Mouse (Mus musculus): ENCODE measurements around the gene Actr5.
A peak's percentile ranks its signal among the peaks of the same experiment; 100 is the strongest.

The Actr5 gene

DNA sequence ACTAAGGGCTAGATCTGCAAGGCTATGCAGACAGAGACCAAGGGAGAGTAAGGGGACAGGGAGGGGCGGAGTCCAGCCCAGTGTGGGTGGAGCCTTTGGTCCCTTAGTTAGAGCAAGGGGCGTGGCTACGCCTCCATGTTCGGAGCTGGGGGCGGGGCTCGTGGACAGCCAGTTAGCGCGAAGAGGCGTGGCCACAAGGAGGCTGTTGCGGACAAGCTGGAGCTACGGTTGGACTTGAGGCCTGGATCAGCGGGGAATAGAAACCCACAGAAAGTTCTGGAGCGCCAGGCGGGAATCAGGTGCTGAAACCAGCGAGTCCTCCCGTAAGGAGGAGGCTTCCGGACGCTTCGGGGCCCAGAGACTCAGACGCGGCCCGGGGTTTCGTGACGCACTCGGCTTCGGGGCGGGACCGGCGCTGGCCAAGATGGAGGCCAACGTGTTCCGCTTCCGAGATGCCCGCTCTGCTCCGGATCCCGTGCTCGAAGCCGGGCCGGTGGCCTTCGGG, at the start of gene Actr5:
Actr5 (plus strand) TSS at position 171 of the 505 bp plus-strand sequence.
- DNase-seq (ENCODE audit: low read depth in 1 of 2, low spot score in 2 of 2), result peak; percentile 77 to 86

- DNase-seq (ENCODE audit: low read depth in 1 of 2, low spot score in 2 of 2), result no peak
These were observed 44.7 kb upstream of the Actr5 start for GRCm38 (mm10) chr2:158579979-158580378.

DNA sequence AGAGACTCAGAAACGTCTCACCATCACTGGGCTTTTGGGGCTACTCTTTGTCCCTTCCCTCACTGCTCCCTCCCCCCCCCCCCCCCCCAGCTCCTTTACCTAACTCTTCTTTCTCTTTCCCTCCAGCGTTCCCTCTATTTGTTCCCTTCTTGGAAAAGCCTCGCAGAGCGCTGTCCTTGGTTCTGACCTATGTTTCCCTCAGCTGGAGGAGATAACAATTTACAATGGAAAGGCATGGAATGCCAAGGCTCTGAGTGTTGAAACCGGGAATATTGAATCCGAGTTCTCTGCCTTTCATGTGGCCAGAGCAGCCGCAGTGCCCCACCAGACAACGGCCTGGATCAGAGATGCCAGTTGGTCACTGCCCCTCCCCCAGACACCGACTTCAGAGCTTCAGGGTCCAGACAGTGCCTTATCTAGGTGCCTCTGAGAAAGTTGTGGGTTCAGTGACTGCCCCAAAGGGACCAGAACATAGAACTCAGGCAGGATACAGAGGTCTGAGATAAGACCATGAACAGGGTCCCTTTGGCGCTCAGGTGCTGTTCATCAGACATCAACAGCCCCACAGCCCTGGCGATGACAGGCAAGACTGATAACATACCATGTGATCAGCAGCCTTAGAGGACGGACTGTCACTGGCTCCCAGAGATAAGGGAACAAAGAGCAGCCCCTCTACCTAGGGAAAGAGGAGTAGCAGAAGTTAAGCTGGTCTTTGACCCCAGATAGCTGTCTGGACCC, 39.9 kb upstream of the Actr5 start:
- DNase-seq (ENCODE audit: low read depth in 1 of 2, low spot score in 2 of 2), result no peak

- no peak for DNase-seq (ENCODE audit: low read depth in 1 of 2, low spot score in 2 of 2)
These were observed 36.0 kb upstream of the Actr5 start for GRCm38 (mm10) chr2:158588524-158589271.

- no peak for DNase-seq (ENCODE audit: low read depth in 1 of 2, low spot score in 2 of 2)
These were observed 34.2 kb upstream of the Actr5 start for GRCm38 (mm10) chr2:158590495-158590894.

DNA sequence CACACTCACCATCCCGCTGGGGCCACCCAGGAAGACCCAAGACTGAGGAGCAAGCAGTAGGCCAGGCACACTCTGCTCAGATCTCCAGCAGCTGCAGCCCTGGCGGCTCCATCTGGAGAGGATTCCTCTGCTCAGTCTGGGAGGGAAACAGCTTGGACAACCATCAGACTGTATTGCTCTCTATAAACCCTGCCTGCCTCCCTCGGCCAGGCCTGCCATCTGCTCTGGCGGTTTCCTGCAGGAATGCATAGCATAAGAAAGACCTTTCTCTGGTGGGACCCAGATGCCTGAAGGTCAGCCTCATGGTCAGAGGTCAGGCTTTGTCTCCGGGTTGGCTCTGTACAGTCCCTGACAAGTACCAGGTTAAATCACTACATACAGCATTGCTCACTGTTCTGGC, 33.4 kb upstream of the Actr5 start:
- DNase-seq (ENCODE audit: low read depth in 1 of 2, low spot score in 2 of 2), result no peak

DNA sequence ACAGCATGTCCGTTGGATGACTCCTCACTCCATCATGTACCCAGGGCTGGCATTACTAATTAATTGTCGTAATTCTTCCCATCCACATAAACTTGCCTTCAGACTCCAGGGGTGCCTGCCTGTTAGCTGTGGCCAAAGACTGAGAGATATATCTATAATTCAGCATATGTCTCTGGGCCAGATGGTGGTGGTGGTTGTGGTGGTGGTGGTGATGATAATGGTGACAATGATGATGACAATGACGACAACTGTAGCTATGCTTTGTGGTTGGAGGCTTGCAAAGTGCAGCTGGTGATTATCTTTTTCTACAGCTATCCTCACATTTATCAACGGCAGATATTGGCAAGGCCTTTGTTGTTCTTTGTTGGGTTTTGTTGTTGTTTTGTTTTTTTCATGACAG, 31.3 kb upstream of the Actr5 start:
- DNase-seq (ENCODE audit: low read depth in 1 of 2, low spot score in 2 of 2), result no peak

DNA sequence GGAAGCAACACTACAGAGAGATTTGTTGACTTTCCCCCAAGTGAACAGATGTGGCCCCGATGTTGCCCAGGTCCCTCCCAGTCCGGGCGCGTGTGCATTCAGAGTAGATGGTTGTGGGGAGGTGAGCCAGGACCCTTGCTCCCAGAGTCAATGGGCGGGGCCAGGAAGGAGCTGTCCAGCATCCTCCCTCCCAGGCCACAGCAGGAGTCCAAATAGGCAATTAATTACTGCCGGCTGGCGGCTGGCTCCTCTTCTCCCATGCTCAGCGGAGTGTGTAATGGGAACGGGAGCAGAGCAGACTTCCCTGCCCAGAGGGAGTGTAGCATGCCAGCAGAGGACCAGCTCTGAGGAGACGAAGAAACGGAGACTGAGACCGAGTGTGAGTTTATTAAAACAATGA, 29.6 kb upstream of the Actr5 start:
- DNase-seq (ENCODE audit: low read depth in 1 of 2, low spot score in 2 of 2), result no peak

- no peak for DNase-seq (ENCODE audit: low read depth in 1 of 2, low spot score in 2 of 2)
These were observed 29.1 kb upstream of the Actr5 start for GRCm38 (mm10) chr2:158595577-158595976.

- DNase-seq (ENCODE audit: low read depth in 1 of 2, low spot score in 2 of 2), result no peak
These were observed 27.9 kb upstream of the Actr5 start for GRCm38 (mm10) chr2:158596803-158597202.

DNA sequence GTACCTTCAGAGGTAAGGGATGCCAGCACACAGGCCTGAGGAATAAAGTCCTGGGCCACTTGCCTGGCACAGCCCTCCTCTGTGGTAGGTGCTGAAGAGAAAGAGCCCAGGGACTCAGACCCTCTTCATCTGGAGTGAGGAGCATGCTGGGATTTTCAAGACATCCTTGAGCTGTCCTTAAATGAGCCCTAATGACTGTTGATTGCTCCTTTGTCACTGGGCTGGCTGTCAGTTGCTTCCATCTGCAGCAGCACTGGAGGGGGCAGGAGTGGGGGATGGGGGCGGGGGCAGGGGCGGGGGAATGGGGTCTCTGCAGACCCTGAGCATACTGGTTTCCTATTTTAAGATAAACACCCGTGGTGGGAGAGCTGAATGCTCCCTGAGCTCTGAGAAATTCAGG, 24.2 kb upstream of the Actr5 start:
- DNase-seq (ENCODE audit: low read depth in 1 of 2, low spot score in 2 of 2), result no peak

DNA sequence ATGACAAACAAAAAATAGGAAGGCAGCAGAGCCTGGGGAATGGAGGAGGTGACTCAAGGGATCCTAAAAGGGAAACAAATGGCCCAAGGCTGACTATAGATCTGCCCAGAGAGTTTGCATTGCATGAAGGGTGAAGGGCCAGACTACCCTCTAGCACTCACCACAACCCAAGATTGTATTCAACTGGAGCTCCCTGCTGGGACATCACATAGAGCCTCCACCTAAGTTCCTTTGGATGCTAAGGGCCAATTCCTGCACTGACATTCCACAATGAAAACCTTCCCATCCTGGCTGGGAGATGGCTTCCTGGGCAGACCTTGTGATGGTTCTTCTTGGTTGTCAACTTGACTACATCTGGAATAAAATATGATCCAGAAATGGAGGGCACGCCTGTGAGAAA, 23.4 kb upstream of the Actr5 start:
- no peak for DNase-seq (ENCODE audit: low read depth in 1 of 2, low spot score in 2 of 2)

GRCm38 (mm10) chr2:158602663-158603062, 22.0 kb upstream of the Actr5 start:
- DNase-seq (ENCODE audit: low read depth in 1 of 2, low spot score in 2 of 2), result no peak

DNA sequence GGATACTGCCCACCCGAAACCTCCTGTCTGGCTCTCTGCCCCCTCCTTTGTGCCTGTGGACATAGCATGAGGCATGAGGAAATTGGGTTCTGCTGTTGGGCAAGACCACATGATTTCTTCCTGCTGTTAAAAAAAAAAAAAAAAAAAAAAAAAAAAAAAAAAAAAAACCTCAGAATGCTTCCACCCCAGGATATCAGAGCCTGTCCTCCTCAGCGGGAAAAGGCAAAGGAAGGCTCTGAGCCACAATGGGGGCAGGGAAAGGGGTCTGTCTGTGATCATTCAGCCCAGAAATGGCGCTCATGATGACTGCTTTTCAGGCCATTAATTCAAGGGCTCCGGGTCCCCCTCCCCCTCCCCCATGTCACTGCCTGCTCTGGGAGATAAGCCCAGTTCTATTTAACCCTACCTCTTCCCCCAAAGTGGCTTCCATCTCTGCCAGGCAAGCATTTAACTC, 18.1 kb upstream of the Actr5 start:
- DNase-seq (ENCODE audit: low read depth in 1 of 2, low spot score in 2 of 2), result no peak

- no peak for DNase-seq (ENCODE audit: low read depth in 1 of 2, low spot score in 2 of 2)
These were observed 15.0 kb upstream of the Actr5 start for GRCm38 (mm10) chr2:158609681-158610080.

GRCm38 (mm10) chr2:158610488-158611325, 14.0 kb upstream of the Actr5 start, which contains the start of gene Slc32a1:
Gene Slc32a1 (plus strand): TSS chr2:158610767.
- no peak for DNase-seq (ENCODE audit: low read depth in 1 of 2, low spot score in 2 of 2)

DNA sequence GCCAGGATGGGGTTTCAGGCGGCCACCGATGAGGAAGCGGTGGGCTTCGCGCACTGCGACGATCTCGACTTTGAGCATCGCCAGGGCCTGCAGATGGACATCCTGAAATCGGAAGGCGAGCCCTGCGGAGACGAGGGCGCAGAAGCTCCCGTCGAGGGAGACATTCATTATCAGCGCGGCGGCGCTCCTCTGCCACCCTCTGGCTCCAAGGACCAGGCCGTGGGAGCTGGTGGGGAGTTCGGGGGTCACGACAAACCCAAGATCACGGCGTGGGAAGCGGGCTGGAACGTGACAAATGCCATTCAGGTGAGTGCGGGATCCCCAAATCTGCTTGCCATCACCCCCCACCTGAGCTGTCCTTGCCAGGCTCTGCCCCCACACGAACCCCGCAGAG, 13.4 kb upstream of the Actr5 start:
- no peak for DNase-seq (ENCODE audit: low read depth in 1 of 2, low spot score in 2 of 2)

- DNase-seq (ENCODE audit: low read depth in 1 of 2, low spot score in 2 of 2), result no peak
These were observed 12.7 kb upstream of the Actr5 start for GRCm38 (mm10) chr2:158611726-158612670.

GRCm38 (mm10) chr2:158612671-158613250, 11.9 kb upstream of the Actr5 start:
- no peak for DNase-seq (ENCODE audit: low read depth in 1 of 2, low spot score in 2 of 2)

Data from monocyte, adult 2 months (primary cell).